Mouse (Mus musculus) kidney, adult 11 months (tissue): ENCODE results near the gene Hs3st6.
A peak's percentile ranks its signal among the peaks of the same experiment; 100 is the strongest.
"Not testable (repeated sequence)": the region's sequence is repeated elsewhere in the genome, so short reads cannot be mapped to it uniquely, and the experiment has no call there.

Experiments
- DNase-seq: peaks from one replicate; pipeline ENCODE4 v3.0.0; 2022

Gene Hs3st6

DNA sequence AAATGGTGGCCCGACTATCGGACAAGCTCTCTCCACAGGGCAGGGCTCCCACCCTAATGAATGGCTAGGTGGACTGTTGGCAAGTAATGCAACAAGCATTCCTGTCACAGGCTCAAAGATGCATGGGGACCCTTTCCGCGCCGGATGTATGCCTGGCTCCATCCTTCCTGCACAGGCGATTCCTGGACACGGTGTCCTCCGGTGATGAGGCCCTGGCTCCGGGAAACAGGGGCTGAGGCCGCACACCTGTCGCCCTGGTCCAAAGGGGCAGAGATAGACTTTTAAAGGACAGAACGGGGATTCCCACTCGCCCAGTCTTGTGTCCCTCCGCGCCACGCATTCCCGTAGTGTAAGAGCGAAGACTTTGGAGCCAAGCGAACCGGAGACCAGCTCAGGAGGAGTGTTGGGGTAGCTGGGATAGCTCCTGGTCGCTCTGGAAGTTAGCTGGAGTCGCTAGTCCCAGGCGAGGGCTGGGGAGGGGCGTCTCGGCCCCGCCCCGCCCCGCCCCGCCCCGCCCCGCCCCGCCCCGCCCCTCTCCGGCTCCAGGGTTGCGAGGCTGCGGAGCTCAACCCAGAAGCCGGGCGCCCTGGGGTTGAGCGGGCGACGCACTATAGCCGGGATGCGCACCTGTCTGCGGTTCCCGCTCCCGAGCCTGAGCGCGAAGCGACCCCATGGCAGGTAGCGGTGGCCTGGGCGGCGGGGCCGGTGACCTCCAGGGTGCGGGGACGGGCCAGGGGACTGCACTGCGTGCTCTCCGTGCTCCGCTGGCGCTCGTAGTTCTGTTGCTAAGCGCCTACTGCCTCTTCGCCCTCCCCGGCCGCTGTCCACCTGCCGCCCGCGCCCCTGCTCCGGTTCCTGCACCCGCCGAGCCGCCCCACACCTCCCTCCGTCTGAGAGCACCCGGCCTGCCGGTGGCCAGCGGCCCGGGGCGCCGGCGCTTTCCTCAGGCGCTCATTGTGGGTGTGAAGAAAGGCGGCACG lies at the start of gene Hs3st6:
Gene Hs3st6 (plus strand): TSS at position 574 of the 980 bp plus-strand sequence.
- no peak for DNase-seq

DNA sequence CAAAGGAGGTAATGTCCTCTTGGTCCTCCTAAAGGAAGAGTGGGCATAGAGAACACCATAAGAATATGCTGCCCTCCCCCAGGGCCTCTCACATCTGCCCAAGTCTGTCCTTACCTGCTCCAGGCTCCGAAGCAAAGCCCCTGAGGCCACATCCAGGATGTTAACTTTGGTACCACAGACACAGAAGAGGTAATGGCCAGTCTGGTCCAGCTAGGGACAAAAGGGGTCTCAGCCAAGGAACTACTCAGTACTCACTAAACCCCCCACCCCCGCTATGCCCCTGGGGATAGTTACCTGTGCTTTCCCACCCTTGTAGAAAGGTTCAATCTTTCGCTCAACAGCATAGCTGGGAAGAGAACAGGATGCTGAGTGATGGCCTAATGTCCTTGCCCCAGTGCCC lies 47.0 kb upstream of the Hs3st6 start:
- DNase-seq: no peak

DNA sequence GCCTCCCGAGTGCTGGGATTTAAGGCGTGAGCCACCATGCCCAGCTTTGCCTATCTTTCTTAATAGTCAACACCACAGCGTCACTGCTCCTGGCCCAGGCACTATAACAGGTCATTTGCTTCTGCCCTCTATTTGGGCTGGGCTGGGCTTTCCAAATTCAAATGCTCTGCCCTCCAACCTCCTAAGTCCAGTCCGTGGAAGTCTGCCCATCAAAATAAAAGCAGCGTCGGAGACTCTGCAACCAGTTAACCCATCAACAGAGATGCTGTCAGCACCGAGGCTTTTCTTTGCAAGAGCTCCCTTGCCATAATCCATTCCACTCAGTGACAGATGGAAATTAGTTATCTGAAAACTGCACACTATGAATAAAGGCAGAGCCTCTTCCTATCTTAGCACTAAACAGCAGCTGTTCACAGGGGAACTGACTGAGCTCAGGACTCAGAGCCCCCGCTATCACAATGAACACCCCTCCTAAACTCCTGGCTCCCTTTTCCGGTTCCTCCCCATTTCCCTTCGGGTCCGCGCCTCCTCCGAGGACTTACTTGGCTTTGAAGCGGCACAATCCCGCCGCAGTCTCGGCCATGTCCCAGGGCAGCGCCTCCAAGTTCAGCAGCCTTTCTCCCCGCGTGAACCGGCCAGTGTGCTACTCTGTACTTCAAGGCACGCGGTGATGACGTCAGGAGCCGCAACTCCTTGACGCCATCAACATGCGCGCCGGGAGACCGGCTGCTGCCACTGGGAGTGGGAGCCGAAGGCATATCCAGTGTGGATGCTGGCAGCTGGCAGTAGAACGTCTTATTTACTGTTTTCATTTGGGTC lies 45.6 kb upstream of the Hs3st6 start, which contains the start of gene Tbl3:
Gene Tbl3 (minus strand): TSS at position 679 of the 819 bp plus-strand sequence.
- peak; percentile 91 for DNase-seq

DNA sequence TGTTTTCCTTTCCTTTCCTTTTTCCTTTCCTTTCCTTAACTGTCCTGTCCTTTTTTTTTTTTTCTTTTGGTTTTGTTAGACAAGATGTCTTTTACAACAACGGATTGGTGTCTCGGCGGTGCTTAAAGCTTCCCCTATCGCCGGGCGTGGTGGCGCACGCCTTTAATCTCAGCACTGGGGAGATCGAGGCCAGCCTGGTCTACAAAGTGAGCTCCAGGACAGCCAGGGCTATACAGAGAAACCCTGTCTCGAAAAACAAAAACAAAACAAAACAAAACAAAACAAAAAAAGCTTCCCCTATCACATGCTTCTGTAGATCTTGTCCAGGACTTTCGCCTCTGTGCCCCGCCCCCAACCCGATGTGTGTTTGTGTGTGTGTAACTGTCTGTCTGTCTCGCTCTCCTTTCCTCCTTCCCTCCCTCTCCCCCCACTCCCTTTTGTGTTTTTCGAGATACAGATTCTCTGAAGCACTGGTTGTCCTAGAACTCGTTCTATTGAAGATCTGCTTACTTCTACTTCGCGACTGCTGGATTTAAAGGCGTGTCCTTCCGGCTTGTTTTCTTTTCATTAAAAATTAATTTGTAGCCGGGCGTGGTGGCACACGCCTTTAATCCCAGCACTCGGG lies 44.9 kb upstream of the Hs3st6 start:
- DNase-seq: no peak

DNA sequence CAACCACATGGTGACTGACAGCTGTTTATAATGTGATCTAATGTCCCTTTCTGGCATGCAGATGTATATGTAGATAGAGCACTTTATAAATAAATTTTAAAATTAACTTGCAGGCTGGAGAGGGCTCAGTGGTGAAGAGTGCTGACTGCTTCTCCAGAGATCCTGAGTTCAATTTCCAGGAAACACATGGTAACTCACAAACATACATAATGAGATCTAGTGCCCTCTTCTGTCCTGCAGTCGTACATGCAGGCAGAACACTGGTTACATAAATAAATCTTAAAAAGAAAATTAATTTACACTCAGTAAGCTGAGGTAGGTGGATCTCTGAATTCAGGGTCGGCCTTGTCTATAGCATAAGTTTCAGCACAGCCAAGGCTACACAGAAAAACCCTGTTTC lies 44.1 kb upstream of the Hs3st6 start:
- DNase-seq: no peak

DNA sequence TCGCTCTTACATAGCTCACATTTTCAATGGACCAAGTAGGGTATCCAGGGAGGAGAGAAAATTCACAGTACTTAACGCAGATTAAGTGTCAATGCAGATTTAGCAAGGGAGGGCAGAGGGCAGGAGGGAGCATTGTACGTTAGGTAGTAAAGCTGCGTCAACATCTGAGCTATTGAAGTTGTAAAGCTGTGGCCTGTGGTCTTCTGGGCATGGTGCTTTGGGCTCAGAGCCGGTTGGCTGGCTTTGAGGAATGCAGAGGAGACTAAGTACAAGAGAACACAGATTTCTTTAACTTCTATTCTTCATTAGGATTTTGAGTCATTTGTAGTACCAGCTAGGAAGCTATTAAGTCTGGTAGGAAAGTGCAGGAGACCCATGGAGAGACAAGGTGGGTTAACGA lies 37.2 kb upstream of the Hs3st6 start:
- DNase-seq: no peak

DNA sequence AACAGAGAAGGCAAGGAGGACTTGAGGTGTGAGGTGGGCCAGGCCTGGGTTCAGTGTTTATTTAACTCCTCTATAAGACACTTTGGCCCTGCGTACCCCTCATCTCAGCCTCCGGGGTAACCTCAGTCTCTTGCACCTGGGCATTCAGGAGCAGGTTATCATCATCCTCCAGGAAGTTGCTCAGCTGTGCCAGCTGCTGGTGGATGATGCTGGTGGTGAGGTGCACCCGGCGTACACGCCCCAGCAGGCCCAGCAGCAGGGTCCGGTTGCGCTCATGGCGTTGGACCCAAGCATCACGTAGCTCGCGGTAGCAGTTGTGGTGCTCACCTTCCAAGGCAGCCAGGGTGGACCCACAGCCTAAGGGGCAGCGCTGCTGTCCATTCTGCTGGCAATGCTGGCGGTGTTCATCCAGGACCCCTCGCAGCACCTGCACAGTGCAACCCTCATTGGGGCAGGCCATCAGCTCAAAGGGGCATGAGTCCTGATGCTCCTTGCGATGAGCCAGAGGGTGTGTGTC lies 36.6 kb upstream of the Hs3st6 start:
- no peak for DNase-seq

DNA sequence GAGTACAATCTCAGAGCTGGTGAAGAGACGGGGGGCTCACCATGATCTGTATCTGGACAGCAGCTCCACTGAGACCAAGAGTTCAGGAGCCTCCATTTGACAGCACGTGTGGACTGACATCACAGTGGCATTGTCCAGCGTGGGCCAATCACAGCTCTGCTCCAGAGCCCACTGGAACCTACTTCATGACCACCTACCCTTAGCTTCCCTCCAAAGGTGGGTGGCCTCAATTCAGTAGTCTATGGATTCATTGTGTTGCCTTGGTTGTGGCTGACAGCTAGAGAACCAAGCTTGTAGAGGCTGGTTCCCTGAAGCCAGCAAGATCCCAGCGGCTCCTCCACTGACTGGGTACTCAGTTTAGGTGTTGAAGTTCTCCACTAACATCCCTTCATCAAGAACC lies 34.8 kb upstream of the Hs3st6 start, which contains the start of the genes Rnf151 and Rps2:
Gene Rnf151 (minus strand): TSS at position 121 of the 400 bp plus-strand sequence.
Gene Rps2 (plus strand): TSS at position 174 of the 400 bp plus-strand sequence.
- DNase-seq: no peak

DNA sequence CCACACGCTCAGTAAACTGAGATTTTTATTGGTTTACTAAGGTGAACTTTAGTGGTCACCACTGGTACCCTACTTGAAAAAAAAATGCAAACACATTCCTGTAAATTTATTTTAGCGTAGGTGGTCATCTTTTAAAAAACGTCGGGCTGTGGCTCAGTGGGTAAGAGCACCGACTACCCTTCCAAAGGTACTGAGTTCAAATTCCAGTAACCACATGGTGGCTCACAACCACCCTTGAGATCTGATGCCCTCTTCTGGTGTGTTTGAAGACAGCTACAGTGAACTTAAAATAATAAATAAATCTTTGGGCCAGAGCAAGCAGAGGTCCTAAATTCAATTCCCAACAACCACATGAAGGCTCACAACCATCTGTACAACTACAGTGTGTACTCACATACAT lies 33.9 kb upstream of the Hs3st6 start:
- not testable (repeated sequence) for DNase-seq

DNA sequence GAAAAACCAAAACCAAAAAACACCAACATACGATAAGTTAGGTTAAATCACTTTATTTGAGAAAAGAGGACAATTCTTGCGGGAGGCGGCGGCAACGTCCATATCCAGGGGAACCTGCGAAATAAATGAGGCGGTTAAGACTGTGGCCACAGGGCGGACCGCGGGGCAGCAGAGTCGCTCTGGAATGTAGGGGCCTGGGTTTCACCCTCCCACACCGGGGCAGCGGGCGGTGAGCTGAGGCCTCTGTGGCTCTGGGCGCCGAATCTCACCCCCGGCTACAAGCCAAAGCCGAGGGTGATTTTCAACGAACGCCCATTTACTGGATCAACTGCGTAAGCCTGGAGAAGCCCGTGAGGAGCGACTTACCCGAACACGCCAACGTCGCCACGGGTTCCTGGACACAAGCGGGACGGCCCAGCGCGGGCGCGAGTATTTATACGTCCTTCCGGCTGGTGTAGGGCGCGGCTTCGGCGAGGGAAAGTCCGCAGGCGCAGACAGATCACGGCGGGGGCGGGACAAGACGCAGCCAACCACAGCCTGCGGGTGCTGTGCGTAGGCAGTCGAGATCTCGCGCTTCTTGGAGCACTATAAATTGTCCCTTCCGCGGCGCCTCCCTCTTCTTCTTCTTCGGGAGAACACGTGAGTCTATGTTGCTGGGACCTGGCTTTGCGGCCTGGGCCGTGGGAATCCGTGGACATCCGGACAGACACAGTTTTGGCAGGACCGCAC lies 33.1 kb upstream of the Hs3st6 start:
- DNase-seq: peak; percentile 98

DNA sequence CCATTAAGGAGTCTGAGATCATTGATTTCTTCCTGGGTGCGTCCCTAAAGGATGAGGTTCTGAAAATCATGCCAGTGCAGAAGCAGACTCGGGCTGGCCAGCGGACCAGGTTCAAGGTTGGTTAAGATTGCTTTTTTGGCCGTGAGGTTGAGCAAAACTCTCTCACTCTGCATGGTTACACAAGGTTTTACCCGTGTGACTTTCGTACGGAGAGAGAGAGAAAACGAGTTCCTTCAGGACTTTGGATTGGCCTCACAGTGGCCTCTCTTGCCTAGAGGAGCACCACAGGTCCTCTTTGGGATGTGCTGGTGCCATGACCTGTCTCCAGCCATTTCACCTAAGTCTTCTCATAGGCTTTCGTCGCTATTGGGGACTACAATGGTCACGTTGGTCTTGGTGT lies 32.2 kb upstream of the Hs3st6 start:
- not testable (repeated sequence) for DNase-seq

DNA sequence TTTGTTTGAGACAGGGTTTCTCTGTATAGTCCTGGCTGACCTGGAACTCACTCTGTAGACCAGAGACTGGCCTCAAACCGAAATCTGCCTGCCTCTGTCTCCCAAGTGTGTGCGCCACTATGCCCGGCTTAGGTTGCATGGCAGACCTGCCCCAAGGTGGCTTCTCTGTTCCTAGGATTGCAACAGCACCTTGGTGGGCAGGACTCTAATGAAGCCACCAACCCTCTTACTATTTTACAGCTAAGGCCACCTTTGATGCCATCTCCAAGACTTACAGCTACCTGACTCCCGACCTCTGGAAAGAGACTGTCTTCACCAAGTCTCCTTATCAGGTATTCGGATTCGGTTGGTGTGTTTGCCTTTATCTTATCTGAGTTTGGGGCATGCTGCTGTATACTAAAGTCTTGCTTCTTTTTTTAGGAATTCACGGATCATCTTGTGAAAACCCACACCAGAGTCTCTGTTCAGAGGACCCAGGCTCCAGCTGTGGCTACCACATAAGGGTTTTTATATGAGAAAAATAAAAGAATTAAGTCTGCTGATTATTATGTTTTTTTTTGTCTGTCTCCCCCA lies 31.3 kb upstream of the Hs3st6 start:
- DNase-seq: not testable (repeated sequence)

DNA sequence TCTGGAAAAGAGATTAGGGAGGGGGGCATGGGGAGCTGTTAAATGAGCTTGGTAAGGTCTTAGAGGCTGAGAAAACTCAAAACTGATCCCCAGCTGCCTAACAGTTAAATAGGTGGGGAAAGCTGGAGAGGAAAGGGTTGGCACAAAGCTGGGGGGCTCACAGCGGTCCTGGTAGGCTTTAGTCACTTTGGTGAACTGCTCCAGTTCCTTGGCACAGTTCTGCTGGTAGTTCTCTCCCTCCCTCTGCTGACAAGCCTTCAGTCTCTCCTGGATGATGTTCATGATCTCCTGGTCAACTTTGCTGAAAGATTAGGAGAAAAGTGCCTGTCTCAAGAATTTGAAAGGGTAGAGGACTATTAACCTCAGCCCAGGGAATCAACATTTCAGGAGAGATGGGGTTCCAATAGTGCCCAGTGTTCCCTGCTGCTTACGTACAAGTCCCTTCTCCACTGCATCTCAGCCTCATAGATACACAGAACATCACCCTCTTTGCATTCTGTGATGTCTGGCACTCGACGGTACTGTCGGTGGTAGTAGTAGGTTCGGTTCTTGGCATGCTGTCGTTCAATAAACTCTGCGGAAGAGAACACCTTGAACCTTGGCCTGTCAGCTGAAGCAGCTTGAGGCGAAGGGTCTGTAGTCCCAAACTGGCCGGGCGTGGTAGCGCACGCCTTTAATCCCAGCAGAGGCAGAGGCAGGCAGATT lies 30.4 kb upstream of the Hs3st6 start:
- no peak for DNase-seq

DNA sequence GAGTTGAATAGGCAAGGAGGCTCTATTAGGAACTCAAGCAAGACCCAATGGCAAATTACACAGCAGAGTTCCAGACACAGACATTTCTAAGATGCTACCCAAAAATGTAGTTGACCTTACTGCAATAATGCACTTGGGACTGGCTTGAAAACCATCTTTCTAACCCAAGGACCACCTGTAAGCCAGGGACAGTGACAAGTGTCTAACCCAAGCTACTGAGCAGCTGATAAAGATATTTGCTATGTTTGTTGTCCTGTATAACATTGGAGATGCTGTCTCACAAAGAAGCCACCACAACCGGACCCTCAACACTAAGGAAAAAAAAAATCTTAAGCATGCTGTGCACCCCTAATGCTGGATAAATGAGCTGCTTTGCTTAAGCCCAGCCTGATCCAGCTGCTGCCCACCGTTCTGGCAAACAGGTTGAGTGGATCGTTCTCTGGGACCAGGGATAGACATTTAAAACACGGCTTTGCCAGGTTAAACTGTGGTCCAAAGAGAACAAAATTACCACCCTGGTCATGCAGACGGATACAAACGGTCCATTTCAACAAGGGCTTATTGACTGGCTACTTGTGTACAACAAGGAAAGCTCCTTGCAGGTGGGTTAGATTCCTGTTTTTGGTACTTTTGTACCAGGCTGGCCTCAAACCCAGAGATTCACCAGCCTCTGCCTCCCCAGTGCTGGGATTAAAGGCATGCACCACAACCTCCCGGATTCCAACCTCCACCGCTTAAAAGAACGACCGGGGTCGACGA lies 29.5 kb upstream of the Hs3st6 start:
- no peak for DNase-seq

DNA sequence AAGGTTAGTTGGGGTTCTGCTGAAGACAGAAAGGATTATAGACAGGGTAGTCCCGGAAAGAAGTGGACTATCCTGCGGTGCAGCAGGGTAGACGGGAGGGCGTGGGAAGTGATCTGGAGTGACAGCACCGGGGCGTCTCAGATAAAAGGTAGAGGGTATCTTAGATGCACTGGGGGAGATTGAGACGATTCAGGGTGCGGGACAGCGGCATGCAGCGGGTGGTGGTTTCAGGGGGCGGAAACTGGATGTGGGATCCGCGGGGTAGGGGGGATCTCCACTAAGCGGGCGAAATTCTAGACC lies 29.0 kb upstream of the Hs3st6 start:
- DNase-seq: no peak

DNA sequence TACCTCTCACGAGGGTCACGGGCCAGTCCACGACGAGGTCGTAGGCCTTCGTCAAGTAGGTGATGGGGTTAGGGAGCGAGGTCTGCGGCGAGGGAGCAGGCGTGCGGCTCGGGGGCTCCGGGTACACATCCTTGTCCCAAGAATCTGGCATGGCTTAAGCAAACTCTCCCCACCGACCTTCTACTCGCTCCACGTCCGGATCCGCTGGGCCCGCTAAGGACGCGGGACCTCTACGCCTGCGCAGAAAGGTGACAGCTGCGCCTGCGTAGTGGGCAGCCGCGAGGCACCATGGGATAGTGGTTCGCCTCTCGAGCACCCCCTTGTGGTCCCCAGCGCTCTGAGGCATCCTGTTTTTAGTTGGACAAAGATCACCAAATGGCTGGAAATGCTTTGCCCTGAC lies 28.6 kb upstream of the Hs3st6 start, which contains the start of gene Ndufb10:
Gene Ndufb10 (minus strand): TSS at position 295 of the 400 bp plus-strand sequence.
- DNase-seq: peak; percentile 94

DNA sequence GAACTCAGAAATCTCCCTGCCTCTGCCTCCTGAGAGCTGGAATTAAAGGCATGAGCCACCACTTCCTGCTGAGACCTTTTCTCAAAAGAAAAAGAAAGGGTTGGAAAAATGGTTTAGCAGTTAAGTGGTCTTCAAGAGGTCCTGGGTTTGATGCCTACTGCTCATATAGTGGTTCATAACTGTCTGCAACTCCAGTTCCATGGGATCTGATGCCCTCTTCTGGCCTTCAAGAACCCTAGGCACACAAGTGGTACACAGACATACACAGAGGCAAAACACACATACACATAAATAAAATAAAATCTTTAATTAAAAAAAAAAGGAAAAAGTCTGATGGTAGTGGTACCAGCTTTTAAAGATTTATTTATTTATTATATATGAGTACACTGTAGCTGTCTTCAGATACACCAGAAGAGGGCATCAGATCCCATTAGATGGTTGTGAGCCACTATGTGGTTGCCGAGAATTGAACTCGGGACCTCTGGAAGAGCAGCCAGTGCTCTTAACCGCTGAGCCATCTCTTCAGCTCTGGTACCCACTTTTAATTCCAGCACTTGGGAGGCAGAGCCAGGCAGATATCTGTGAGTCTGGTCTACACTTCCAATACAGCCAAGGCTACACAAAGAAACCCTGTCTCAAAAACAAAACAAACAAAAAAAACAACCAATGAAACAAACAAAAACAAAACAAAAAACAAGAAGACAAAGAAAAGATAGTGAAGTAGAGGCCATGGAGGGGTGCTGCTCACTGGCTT lies 27.0 kb upstream of the Hs3st6 start:
- DNase-seq: no peak

DNA sequence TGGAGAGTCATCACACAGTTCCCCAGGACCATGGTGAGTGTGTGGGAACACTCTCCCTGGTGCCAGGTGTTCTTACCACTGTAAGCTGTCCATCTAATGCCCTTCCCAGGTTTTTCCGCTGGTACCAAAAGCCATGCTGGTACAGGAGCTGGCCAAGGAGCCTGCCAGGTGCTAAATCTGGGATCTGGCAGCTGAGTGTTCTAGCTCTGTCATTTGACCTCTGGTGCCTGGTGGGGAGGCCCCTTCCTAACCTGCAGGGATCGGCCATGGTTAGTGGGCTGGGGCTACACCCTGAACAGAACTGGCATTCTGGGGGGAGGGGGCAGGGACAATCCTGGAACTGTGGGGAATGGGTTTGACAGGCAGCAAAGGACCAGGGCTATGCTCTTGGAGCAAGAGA lies 25.2 kb upstream of the Hs3st6 start, which contains the start of gene Rpl3l:
Gene Rpl3l (plus strand): TSS at position 203 of the 400 bp plus-strand sequence.
- DNase-seq: no peak

DNA sequence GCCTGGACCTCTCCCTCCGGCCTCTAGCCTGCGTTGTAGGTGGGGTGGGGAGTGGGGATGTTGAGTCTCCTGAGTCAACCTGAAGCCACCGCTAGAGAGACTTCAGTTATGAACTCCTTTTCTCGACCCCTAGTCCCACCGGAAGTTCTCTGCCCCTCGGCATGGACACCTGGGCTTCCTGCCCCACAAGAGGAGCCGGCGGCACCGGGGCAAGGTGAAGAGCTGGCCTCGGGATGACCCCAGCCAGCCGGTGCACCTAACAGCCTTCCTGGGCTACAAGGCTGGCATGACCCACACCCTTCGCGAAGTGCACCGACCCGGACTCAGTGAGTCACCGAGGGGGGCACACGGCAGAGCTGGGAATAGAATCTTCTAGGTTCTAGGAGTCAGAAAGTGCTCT lies 24.6 kb upstream of the Hs3st6 start:
- DNase-seq: no peak
